Mouse (Mus musculus) heart, postnatal 0 days (tissue): ENCODE measurements around the gene Trappc2l. TPM values are rescaled to one million over a fixed set of nuclear protein-coding genes. Genes with fewer than 3 reads are reported as not detected.
A peak's percentile ranks its signal among the peaks of the same experiment; 100 is the strongest.

Experiments used
- ATAC-seq: fragments of 200-750 bp; cut with Nextera tagmentation; 2 replicates; pipeline ENCODE4 v1.8.0; 2017; ENCODE audit warnings: low read depth, moderate number of reproducible peaks, moderate library complexity; ENCODE audit not compliant: insufficient read depth
- DNase-seq: peaks from one replicate; pipeline ENCODE4 v3.0.0-alpha.2; 2016; ENCODE audit warnings: low spot score
- H3K27ac ChIP-seq: fragments of 300-500 bp; sonication (generic); 2 replicates; pipeline ENCODE4 v1.5.1; 2014; ENCODE audit warnings: low read depth, mild to moderate bottlenecking
- H3K27me3 ChIP-seq: fragments of 300-500 bp; sonication (generic); 2 replicates; pipeline ENCODE4 v1.6.1; 2014; ENCODE audit warnings: low read length, mixed read lengths; ENCODE audit not compliant: control insufficient read depth, insufficient read depth
- H3K36me3 ChIP-seq: fragments of 300-500 bp; sonication (generic); replicated peaks from 2 replicates; pipeline ENCODE4 v1.6.1; 2014; ENCODE audit warnings: low read length, mixed read lengths; ENCODE audit not compliant: control insufficient read depth, insufficient read depth
- H3K4me1 ChIP-seq: fragments of 300-500 bp; sonication (generic); 2 replicates; pipeline ENCODE4 v1.6.1; 2014; ENCODE audit warnings: antibody characterized with exemption; ENCODE audit not compliant: control insufficient read depth, insufficient read depth
- H3K4me2 ChIP-seq: fragments of 300-500 bp; sonication (generic); 2 replicates; pipeline ENCODE4 v1.6.1; 2014; ENCODE audit warnings: low read depth, mild to moderate bottlenecking, low read length, moderate library complexity
- H3K4me3 ChIP-seq: fragments of 300-500 bp; sonication (generic); 2 replicates; pipeline ENCODE4 v1.5.1; 2014; ENCODE audit warnings: low read depth, low read length
- H3K9ac ChIP-seq: fragments of 300-500 bp; sonication (generic); replicated peaks from 2 replicates; pipeline ENCODE4 v1.6.1; 2014; ENCODE audit warnings: low read depth, low read length, mixed read lengths
- H3K9me3 ChIP-seq: fragments of 300-500 bp; sonication (generic); replicated peaks from 2 replicates; pipeline ENCODE4 v1.6.1; 2016; ENCODE audit warnings: low read length; ENCODE audit not compliant: control insufficient read depth
- CTCF ChIP-seq: IDR thresholded peaks from 2 replicates; pipeline ENCODE4 v1.5.1; 2016; ENCODE audit warnings: antibody characterized with exemption, control low read depth, low read depth
- EP300 ChIP-seq: IDR thresholded peaks from 2 replicates; pipeline ENCODE4 v1.6.1; 2016; ENCODE audit warnings: antibody characterized with exemption, low read depth
- WGBS: fragments of 180-500 bp; shearing (Covaris S2); extraction: QIAGEN DNeasy Blood & Tissue Kit; methylation state at CpG from one replicate; pipeline ENCODE4 v1.1.7; 2014; 5-methylcytosine and 5-hydroxymethylcytosine counted together
- polyA plus RNA-seq: library from polyadenylated mRNA; unstranded; fragments of >200 nt; fragmentation: Nextera tagmentation; extraction: Ambion mirVana; gene quantifications from 2 replicates; pipeline ENCODE4 v1.2.1, GENCODE M21; 2015
- total RNA-seq: library from RNA; depleted of rRNA; stranded (reverse); fragments of >200 nt; gene quantifications from 2 replicates; pipeline ENCODE4 v1.2.3, GENCODE M21; 2014; ENCODE audit warnings: low replicate concordance

Trappc2l gene
- total and polyA plus RNA-seq, 2 experiments from 2014 or later = 5.2 to 68.8 TPM

DNA sequence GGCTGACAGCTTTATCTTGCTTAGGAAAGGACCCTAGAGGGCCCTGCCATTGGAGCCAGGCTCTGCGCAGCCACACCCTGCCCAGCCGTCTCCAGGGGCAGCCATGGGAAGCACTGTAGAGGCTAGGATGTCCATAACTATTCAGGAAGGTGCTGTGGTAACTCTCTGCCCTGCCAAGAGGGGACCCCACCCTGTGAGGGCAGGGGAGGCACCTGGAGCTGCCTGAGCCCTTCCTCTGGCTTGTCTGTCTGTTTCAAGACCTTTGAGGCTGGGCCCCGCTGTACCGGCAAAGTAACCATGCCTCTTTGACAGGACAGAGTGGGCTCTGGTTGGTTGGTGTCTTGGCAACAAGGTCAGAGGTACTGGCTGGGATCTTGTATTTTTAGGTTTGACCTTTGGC lies 29.4 kb downstream of the Trappc2l start:
- Histone ChIP-seq H3K9ac (no peak overlapping the region), H3K27me3 (no peaks in the 10 kb centered on the region), H3K4me2 (no peak overlapping the region), H3K9me3 (no peaks in the 10 kb centered on the region), H3K4me3 (no peak overlapping the region), H3K36me3 (peaks cover 14% of the 10 kb centered on the region; the same call in 1 of the 2 replicates), H3K4me1 (peaks cover 20% of the 10 kb centered on the region; the same call in 1 of the 2 replicates), H3K27ac (no peak overlapping the region)
- no peak for ATAC-seq
- DNase-seq = no peak
- 78% methylated on average over 4 of the region's 4 CpGs for WGBS
- no peak for TF ChIP-seq EP300
- no peak for TF ChIP-seq CTCF

DNA sequence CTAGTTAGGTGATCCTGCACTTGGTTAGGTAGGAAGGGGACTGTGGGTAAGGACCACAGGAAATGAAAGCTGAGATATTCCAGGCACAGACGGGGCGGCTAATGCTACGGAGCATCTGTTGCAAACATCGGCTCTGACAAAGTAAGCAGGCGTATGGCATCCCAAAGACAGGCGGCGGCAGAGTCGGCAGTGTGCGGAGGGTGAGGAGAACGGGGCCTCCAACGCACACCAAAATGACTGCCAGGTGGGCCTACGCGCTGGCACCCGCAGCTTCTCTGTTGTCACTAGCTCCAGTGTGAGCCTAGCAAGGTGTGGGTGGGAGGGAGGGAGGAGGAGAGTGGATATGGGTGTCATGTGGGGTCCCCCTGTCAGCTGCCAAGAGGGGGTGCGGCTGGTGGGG lies 30.0 kb downstream of the Trappc2l start:
- ATAC-seq (no peak), DNase-seq (no peak)
- no peak overlapping the region for H3K4me2 ChIP-seq
- no peak overlapping the region for H3K4me3 ChIP-seq
- TF ChIP-seq CTCF = no peak
- TF ChIP-seq EP300 = no peak
- WGBS = 88% methylated on average over 15 of the region's 15 CpGs
- no peak overlapping the region for H3K27ac ChIP-seq
- H3K36me3 ChIP-seq = peaks cover 14% of the 10 kb centered on the region; the same call in 1 of the 2 replicates
- H3K27me3 ChIP-seq = no peaks in the 10 kb centered on the region
- H3K4me1 ChIP-seq = peaks cover 19% of the 10 kb centered on the region; the same call in 1 of the 2 replicates
- H3K9ac ChIP-seq = no peak overlapping the region
- no peaks in the 10 kb centered on the region for H3K9me3 ChIP-seq

DNA sequence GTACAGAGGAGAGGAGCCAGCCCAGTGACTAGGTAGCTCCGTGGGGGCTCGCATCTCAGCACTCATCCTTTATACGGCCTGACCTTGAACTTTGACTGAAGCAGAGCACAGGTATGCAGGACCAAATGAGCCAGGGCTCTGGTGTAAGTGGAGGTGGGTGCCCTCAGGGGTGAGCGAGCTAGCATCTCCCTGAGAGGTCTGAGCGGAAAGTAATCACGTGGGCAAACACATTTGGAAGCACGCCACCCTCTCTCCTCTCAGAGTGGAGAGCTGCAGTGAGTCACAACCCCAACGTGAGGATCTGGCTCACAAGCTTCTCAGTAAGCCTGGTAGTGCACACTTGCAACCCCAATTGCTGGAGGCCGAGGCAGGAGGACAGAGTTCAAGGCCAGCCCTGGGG lies 30.6 kb downstream of the Trappc2l start:
- Histone ChIP-seq H3K4me1 (peaks cover 12% of the 10 kb centered on the region; the same call in 1 of the 2 replicates), H3K27ac (no peak overlapping the region), H3K27me3 (no peaks in the 10 kb centered on the region), H3K4me3 (no peak overlapping the region), H3K9me3 (no peaks in the 10 kb centered on the region), H3K4me2 (no peak overlapping the region), H3K36me3 (peaks cover 12% of the 10 kb centered on the region; the same call in 1 of the 2 replicates), H3K9ac (no peak overlapping the region)
- TF ChIP-seq EP300 (no peak), CTCF (no peak)
- ATAC-seq = peak; percentile 56
- peak; percentile 76 for DNase-seq
- WGBS = 29% methylated on average over 9 of the region's 9 CpGs

DNA sequence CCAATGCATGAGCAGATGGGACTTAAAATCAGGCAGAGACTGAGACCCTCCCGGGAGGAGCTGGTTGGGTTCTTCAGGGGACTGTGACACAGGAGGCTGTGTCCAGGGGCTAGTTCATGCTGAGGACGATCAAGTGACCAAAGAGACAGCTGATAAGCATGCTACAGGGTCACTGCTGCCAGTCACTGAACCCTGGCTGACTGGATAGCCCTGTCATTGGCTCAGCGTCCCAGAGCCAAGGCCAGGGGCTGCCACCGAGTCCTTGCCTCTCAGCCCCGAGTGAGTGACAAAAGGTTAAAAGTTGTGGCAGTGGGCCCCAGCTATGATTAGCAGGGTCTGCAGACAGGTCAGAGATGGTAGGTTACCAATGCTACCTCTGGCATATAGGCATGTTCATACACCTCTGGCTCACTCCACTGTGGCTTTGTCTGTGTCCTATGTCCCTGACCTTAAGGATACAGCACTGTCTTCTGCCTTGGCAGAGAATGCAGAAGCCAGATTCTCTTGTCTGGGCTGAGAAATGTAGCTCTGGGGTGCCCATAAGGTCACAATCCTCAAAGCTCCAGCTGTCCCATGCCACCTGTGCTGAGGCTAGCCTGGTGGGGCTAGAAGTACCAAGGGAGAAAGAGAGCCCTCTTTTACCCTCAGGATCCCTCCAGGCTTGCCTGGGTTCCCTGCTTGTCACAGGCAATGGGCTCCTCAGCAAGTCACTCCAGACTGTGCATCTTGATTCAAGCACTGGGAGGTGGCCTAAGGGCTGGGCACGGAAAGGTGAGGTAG lies 32.9 kb downstream of the Trappc2l start:
- peaks cover 4% of the 10 kb centered on the region; the same call in 1 of the 2 replicates for H3K36me3 ChIP-seq
- no peak overlapping the region for H3K4me2 ChIP-seq
- ATAC-seq = no peak
- H3K9me3 ChIP-seq = no peaks in the 10 kb centered on the region
- peaks cover 6% of the 10 kb centered on the region; the same call in 1 of the 2 replicates for H3K4me1 ChIP-seq
- H3K9ac ChIP-seq = no peak overlapping the region
- no peak for TF ChIP-seq CTCF
- no peak for TF ChIP-seq EP300
- H3K27ac ChIP-seq = no peak overlapping the region
- no peak for DNase-seq
- H3K4me3 ChIP-seq = no peak overlapping the region
- no peaks in the 10 kb centered on the region for H3K27me3 ChIP-seq
- 78% methylated on average over 6 of the region's 6 CpGs for WGBS

DNA sequence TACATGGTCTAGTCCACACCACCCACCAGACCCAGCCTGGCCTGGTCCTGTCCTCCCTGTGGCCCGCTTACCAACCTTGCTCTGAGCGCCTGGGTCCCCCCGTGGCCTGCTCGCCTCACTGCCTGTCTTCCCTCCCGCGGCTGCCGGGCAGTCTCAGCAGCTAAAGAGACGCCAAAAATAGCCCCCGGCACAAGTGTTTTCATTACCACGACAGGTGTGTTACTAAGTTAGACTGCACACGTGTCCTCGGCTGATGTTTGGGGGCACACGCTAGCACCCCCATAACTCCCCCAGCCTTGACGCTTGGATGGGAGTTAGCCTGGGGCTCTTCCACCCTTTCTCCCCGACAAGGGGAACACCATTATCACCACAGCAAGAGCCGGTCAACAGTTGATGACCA lies 34.9 kb downstream of the Trappc2l start:
- H3K4me3 ChIP-seq = no peak overlapping the region
- TF ChIP-seq EP300 = no peak
- no peak for TF ChIP-seq CTCF
- 46% methylated on average over 16 of the region's 16 CpGs for WGBS
- H3K27me3 ChIP-seq = no peaks in the 10 kb centered on the region; the same call in 1 of the 2 replicates
- peaks cover 4% of the 10 kb centered on the region; the same call in 1 of the 2 replicates for H3K36me3 ChIP-seq
- no peak overlapping the region for H3K9ac ChIP-seq
- H3K4me2 ChIP-seq = no peak overlapping the region
- ATAC-seq = no peak
- peaks cover 6% of the 10 kb centered on the region; the same call in 1 of the 2 replicates for H3K4me1 ChIP-seq
- no peaks in the 10 kb centered on the region for H3K9me3 ChIP-seq
- no peak for DNase-seq
- H3K27ac ChIP-seq = no peak overlapping the region
